Mouse (Mus musculus): ENCODE data around the gene Cidec.
A peak's percentile ranks its signal among the peaks of the same experiment; 100 is the strongest.

Cidec gene

GRCm38 (mm10) chr6:113435664-113436205 lies at the start of gene Cidec:
Gene Cidec (minus strand): TSS chr6:113435760.
- no peak for DNase-seq

- DNase-seq: peak; percentile 38
Measured at GRCm38 (mm10) chr6:113483729-113484128, 48.2 kb upstream of the Cidec start.

GRCm38 (mm10) chr6:113483100-113483615 lies 47.6 kb upstream of the Cidec start, which contains the start of gene Creld1:
Gene Creld1 (plus strand): TSS chr6:113483297.
- DNase-seq: peak; percentile 93

- DNase-seq: peak; percentile 59
Measured at GRCm38 (mm10) chr6:113482477-113483099, 47.0 kb upstream of the Cidec start.

- no peak for DNase-seq
Measured at GRCm38 (mm10) chr6:113480555-113481373, 45.2 kb upstream of the Cidec start.

GRCm38 (mm10) chr6:113478906-113479305 lies 43.3 kb upstream of the Cidec start:
- DNase-seq: no peak

GRCm38 (mm10) chr6:113477353-113477752 lies 41.8 kb upstream of the Cidec start:
- no peak for DNase-seq

- DNase-seq: no peak
Measured at GRCm38 (mm10) chr6:113473715-113474114, 38.2 kb upstream of the Cidec start.

GRCm38 (mm10) chr6:113473246-113473645 lies 37.7 kb upstream of the Cidec start:
- no peak for DNase-seq

GRCm38 (mm10) chr6:113472061-113472460 lies 36.5 kb upstream of the Cidec start:
- no peak for DNase-seq

- no peak for DNase-seq
Measured at GRCm38 (mm10) chr6:113471297-113471936, 35.9 kb upstream of the Cidec start, which contains the start of gene Il17rc. Gene Il17rc (plus strand): TSS chr6:113471427.

GRCm38 (mm10) chr6:113469432-113469831 lies 33.9 kb upstream of the Cidec start:
- peak; percentile 83 for DNase-seq

- peak; percentile 86 for DNase-seq
Measured at GRCm38 (mm10) chr6:113469021-113469420, 33.5 kb upstream of the Cidec start.

GRCm38 (mm10) chr6:113468512-113468911 lies 33.0 kb upstream of the Cidec start:
- DNase-seq: no peak

- DNase-seq: no peak
Measured at GRCm38 (mm10) chr6:113465602-113466001, 30.0 kb upstream of the Cidec start.

GRCm38 (mm10) chr6:113464040-113464439 lies 28.5 kb upstream of the Cidec start:
- no peak for DNase-seq

GRCm38 (mm10) chr6:113458635-113459034 lies 23.1 kb upstream of the Cidec start:
- DNase-seq: peak; percentile 62

GRCm38 (mm10) chr6:113457952-113458534 lies 22.5 kb upstream of the Cidec start, which contains the start of gene Il17re:
Gene Il17re (plus strand): TSS chr6:113458484.
- peak; percentile 62 for DNase-seq

- peak; percentile 46 for DNase-seq
Measured at GRCm38 (mm10) chr6:113455007-113455406, 19.4 kb upstream of the Cidec start.

GRCm38 (mm10) chr6:113451839-113452238 lies 16.3 kb upstream of the Cidec start:
- DNase-seq: no peak

GRCm38 (mm10) chr6:113447639-113448038 lies 12.1 kb upstream of the Cidec start:
- DNase-seq: no peak

GRCm38 (mm10) chr6:113444207-113444965 lies 8.8 kb upstream of the Cidec start:
- DNase-seq: no peak
